Mouse (Mus musculus) lung, adult 2 months (tissue): ENCODE data around the gene Irgc1. TPM values are rescaled to one million over a fixed set of nuclear protein-coding genes. Genes with fewer than 3 reads are reported as not detected.
"Not testable (repeated sequence)": the region's sequence is repeated elsewhere in the genome, so short reads cannot be mapped to it uniquely, and the experiment has no call there.

ENCODE experiments used
- DNase-seq: peaks from one replicate; pipeline ENCODE4 v3.0.0; 2022
- H3K4me1 ChIP-seq: fragments of 200-500 bp; 2 replicates; pipeline ENCODE4 v1.6.1; 2011; ENCODE audit warnings: low read length; ENCODE audit not compliant: control insufficient read depth, insufficient read depth
- H3K4me3 ChIP-seq: fragments of 200-500 bp; replicated peaks from 2 replicates; pipeline ENCODE3; 2011; ENCODE audit warnings: low read depth, mild to moderate bottlenecking, control low read depth, low read length; ENCODE audit errors: extremely low read depth
- CTCF ChIP-seq: fragments of 200-500 bp; IDR thresholded peaks from 2 replicates; pipeline ENCODE4 v1.5.1; 2011; ENCODE audit warnings: mild to moderate bottlenecking, low read length, control low read depth; ENCODE audit not compliant: insufficient read depth
- POLR2A ChIP-seq: fragments of 200-500 bp; IDR thresholded peaks from 2 replicates; pipeline ENCODE4 v1.6.1; 2011; ENCODE audit warnings: low read depth, mild to moderate bottlenecking, control low read depth, low read length, borderline replicate concordance; ENCODE audit errors: extremely low read depth
- WGBS: fragments of 180-500 bp; shearing (Covaris S2); methylation state at CpG from one replicate; pipeline ENCODE4 v1.1.7; 2018; 5-methylcytosine and 5-hydroxymethylcytosine counted together
- polyA plus RNA-seq: library from polyadenylated mRNA; depleted of rRNA; stranded (reverse); fragments of >200 nt; gene quantifications from 2 replicates; pipeline ENCODE4 v1.2.3, GENCODE M21; 2012

Irgc1 gene
- polyA plus RNA-seq, 1 experiment, result 0.69 TPM

DNA sequence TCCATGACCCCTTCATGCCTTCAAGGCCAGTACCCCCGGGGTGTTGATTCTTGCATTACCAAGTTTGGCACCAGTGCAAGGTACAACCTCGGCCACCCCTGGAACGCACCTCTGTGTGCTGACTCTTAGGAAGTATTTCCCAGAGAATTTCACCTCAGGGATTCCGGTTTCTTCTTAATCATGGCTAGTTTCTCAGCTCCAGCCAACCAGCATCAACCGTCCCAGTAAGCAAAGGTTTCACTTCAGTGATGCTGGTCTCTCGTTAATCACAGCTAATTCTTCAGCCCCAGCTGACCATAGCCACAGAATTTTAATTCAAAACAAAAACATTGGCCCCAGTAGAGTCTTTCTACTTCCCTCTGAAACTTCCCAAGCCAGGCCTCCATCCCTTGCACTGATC is 42.0 kb downstream of the Irgc1 start:
- Histone ChIP-seq H3K4me1 (no peaks in the 10 kb centered on the region), H3K4me3 (no peak overlapping the region)
- 90% methylated on average over 6 of the region's 6 CpGs for WGBS
- no peak for DNase-seq
- TF ChIP-seq POLR2A (no peak), CTCF (no peak)

- no peak overlapping the region for H3K4me3 ChIP-seq
- 80% methylated on average over 9 of the region's 9 CpGs for WGBS
These were observed 43.9 kb downstream of the Irgc1 start for GRCm38 (mm10) chr7:24408186-24408585.

DNA sequence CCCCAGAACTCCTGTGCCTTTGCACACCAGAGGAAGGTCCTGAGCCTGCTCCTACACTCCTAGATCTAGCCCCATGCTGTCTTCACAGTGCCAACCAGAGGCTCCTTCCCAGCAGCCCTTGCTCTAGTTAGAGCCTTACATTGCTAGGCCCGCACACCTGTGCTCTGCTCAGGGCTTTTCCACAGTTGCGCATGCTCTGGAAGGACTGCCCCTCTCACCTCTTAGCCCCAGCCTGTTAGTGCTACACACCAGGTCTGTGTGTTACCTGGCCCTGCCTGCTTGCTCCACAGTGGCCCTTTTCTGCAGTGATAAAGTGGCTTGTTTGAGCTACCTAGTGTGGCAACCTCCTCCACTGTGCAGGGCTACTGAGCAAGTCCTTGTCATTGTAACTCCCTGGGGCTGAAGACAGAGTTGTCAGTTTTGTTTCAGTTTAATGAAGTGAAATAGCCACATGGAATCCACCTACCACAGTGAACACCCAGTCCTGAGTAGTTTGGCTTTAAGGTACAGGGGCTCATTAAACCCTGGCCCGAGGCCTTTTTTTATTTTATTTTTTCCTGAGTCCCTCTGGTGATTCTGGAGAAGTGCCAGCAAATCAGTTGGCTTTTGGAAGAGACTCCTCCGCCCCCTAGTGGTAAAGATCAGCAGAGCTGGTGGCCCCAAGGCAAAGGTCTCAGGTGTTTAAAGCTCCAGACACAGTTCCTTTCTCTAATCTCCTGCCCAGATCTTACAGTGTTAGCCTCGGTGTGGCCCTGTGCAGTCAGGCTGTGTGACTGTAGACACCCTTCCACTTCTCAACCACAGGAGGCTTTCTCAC is 45.4 kb downstream of the Irgc1 start:
- peak; percentile 57 for DNase-seq
- H3K4me3 ChIP-seq, result no peak overlapping the region
- 43% methylated on average over 5 of the region's 5 CpGs for WGBS
- no peak for TF ChIP-seq POLR2A
- peak; percentile 72 for TF ChIP-seq CTCF
- H3K4me1 ChIP-seq, result no peaks in the 10 kb centered on the region

More at GRCm38 (mm10) chr7:24408186-24408585, 43.9 kb downstream of the Irgc1 start:
- TF ChIP-seq CTCF, result no peak
- TF ChIP-seq POLR2A, result no peak
- no peaks in the 10 kb centered on the region for H3K4me1 ChIP-seq
- no peak for DNase-seq

DNA sequence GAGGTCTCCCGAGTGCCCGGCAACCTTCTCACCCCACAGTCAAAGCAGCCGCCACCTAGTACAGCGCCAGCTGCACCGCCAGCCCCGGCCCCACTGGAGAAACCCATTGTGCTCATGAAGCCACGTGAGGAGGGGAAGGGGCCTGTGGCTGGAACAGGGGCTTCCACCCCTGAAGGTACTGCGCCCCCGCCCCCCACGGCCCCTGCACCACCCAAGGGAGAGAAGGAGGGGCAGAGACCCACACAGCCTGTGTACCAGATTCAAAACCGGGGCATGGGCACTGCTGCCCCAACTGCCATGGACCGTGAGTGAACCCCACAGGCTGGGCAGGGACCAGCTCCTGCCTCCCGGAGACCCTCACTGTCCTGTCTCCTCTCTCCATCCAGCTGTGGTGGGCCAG is 46.4 kb downstream of the Irgc1 start:
- no peak for DNase-seq
- WGBS, result 95% methylated on average over 13 of the region's 13 CpGs
- TF ChIP-seq CTCF (no peak), POLR2A (no peak)
- Histone ChIP-seq H3K4me3 (no peak overlapping the region), H3K4me1 (no peaks in the 10 kb centered on the region)

DNA sequence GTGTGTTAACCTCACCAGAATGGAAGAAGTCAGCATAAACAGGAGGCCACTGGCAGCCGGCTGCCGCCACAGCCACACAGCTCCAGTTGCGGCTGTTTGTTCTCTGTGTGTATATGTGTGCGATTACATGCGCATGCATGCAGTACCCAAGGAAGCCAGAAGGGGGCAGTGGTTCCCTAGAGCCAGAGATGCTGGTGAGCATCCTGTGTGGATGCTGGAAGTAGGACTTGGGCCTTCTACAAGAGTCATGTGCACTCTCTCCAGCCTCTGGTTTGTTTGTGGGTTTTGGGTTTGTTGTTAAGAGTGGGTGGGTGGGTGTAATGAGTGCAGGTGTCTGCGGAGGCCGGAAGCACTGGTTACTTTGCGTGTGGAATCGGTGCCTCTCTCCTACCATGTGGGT is 49.2 kb downstream of the Irgc1 start:
- over 99% methylated on average over 9 of the region's 9 CpGs for WGBS
- Histone ChIP-seq H3K4me3 (no peak overlapping the region), H3K4me1 (no peaks in the 10 kb centered on the region)
- no peak for DNase-seq
- TF ChIP-seq CTCF, result peak; percentile 36; the same call in 1 of the 2 replicates
- TF ChIP-seq POLR2A, result no peak

DNA sequence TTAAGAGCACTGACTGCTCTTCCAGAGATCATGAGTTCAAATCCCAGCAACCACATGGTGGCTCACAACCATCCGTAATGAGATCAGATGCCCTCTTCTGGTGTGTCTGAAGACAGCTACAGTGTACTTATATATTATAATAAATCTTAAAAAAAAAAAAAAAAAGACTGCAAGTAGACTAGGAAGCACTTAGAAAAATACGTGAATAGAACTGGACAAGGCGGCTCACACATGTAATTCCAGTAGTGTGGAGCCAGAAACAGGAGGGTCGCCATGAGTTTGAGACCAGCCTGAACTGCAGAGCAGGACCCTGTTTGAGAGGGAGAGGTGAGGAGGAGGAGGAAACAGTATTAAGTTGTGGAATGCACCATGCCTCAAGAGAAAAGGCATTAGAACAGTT is 51.6 kb downstream of the Irgc1 start:
- not testable (repeated sequence) for DNase-seq, H3K4me3 ChIP-seq, H3K4me1 ChIP-seq
- WGBS, result 84% methylated on average over 4 of the region's 4 CpGs

DNA sequence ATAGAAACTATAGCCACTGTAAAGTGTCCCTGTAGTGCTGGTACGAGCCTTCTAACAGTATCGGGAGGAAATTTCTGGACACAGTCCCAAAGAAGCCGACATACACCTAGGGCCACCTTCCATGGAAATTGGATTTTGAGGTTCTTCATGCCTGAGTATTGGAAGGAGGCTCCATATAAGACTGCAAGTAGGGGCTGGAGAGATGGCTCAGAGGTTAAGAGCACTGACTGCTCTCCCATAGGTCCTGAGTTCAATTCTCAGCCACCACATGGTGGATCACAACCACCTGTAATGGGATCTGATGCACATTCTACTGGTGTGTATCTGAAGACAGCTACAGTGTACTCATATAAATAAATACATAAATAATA is 52.0 kb downstream of the Irgc1 start:
- peak overlapping the region; percentile 83 for H3K4me3 ChIP-seq
- no peak for DNase-seq
- no peak for TF ChIP-seq CTCF
- no peak for TF ChIP-seq POLR2A
- 8% methylated on average over 3 of the region's 3 CpGs for WGBS
- H3K4me1 ChIP-seq, result no peaks in the 10 kb centered on the region

GRCm38 (mm10) chr7:24399256-24400081 is 52.6 kb downstream of the Irgc1 start, which contains the start of gene Smg9:
Gene Smg9 (plus strand): TSS chr7:24399619.
- peak; percentile 92 for DNase-seq
- Histone ChIP-seq H3K4me3 (peak within 1 kb of the TSS; percentile 83), H3K4me1 (no peaks in the 10 kb centered on the region)
- 2% methylated on average over 66 of the region's 66 CpGs for WGBS
- no peak for TF ChIP-seq CTCF
- peak; percentile 62; the same call in 1 of the 2 replicates for TF ChIP-seq POLR2A

DNA sequence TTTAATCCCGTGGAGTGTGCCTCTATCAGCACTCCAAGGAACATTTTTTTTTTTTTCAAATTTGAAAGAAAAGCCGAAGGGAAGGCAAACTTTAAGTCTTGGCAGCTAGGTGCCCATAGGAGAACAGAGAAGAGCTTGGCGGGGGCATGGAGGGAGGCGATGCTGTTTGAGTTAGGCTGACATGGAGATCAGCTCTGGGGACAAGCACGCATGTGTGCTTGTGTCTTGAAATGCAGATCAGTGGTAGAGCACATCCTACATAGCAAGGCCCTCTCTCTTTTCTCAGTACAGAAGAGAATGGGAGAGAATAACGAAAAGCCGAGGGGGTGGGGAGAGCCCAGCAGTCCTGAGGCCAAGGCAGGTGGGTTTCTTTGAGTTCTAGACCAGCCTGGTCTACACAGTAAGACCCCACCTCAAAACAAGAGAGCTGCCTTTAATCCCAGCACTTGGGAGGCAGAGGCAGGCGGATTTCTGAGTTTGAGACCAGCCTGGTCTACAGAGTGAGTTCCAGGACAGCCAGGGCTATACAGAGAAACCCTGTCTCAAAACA is 53.7 kb downstream of the Irgc1 start:
- TF ChIP-seq CTCF (no peak), POLR2A (no peak)
- WGBS, result 93% methylated on average over 8 of the region's 8 CpGs
- no peaks in the 10 kb centered on the region for H3K4me1 ChIP-seq

GRCm38 (mm10) chr7:24396832-24397231 is 55.3 kb downstream of the Irgc1 start:
- 63% methylated on average over 11 of the region's 11 CpGs for WGBS
- no peaks in the 10 kb centered on the region for H3K4me1 ChIP-seq
- no peak overlapping the region for H3K4me3 ChIP-seq
- TF ChIP-seq POLR2A (no peak), CTCF (no peak)
- no peak for DNase-seq

More for the DNA sequence above, 53.7 kb downstream of the Irgc1 start:
- no peak for DNase-seq
- no peak overlapping the region for H3K4me3 ChIP-seq
